Mouse (Mus musculus) heart, adult 2 months (tissue): ENCODE results near the gene Slc24a3. TPM values are rescaled to one million over a fixed set of nuclear protein-coding genes. Genes with fewer than 3 reads are reported as not detected.

Experiments used
- DNase-seq, 2 experiments: peaks; one replicate each; pipeline ENCODE4 v3.0.0; 2021
- H3K27ac ChIP-seq: fragments of 200-600 bp; 2 replicates; pipeline ENCODE4 v1.8.1; 2022
- H3K27me3 ChIP-seq: fragments of 200-500 bp; 2 replicates; pipeline ENCODE4 v1.6.1; 2012; ENCODE audit warnings: mild to moderate bottlenecking, low read length, inconsistent platforms, mixed read lengths; ENCODE audit not compliant: control insufficient read depth, insufficient read depth
- H3K36me3 ChIP-seq: fragments of 200-500 bp; 2 replicates; pipeline ENCODE4 v1.6.1; 2012; ENCODE audit warnings: low read length, inconsistent platforms; ENCODE audit not compliant: control insufficient read depth, insufficient read depth
- H3K4me1 ChIP-seq: fragments of 200-500 bp; 2 replicates; pipeline ENCODE4 v1.6.1; 2011; ENCODE audit warnings: low read length; ENCODE audit not compliant: control insufficient read depth, insufficient read depth
- H3K4me3 ChIP-seq: fragments of 200-600 bp; 2 replicates; pipeline ENCODE4 v1.8.1; 2022
- H3K79me2 ChIP-seq: fragments of 200-500 bp; replicated peaks from 2 replicates; pipeline ENCODE4 v1.6.1; 2012; ENCODE audit warnings: mild to moderate bottlenecking, inconsistent platforms, low read length, moderate library complexity, mixed read lengths; ENCODE audit not compliant: control insufficient read depth, insufficient read depth
- H3K9ac ChIP-seq: fragments of 200-500 bp; 2 replicates; pipeline ENCODE4 v1.6.1; 2012; ENCODE audit warnings: low read depth, mild to moderate bottlenecking, control low read depth, inconsistent platforms, low read length, mixed read lengths
- CTCF ChIP-seq: fragments of 200-600 bp; IDR thresholded peaks from 2 replicates; pipeline ENCODE4 v1.8.1; 2022; ENCODE audit warnings: antibody characterized with exemption, mild to moderate bottlenecking, moderate library complexity
- EP300 ChIP-seq: fragments of 200-500 bp; IDR thresholded peaks from 2 replicates; pipeline ENCODE4 v1.6.1; 2011; ENCODE audit warnings: low read depth, low read length, control low read depth; ENCODE audit not compliant: insufficient read depth
- POLR2A ChIP-seq: fragments of 200-500 bp; IDR thresholded peaks from 2 replicates; pipeline ENCODE4 v1.6.1; 2011; ENCODE audit warnings: mild to moderate bottlenecking, low read depth, low read length, control low read depth; ENCODE audit not compliant: insufficient read depth
- WGBS: fragments of 180-500 bp; shearing (Covaris S2); methylation state at CpG from one replicate; pipeline ENCODE4 v1.1.7; 2018; 5-methylcytosine and 5-hydroxymethylcytosine counted together
- intact Hi-C: fragments of 180-260 bp; cut with DNase I; formaldehyde crosslinking; loops from one replicate; pipeline ENCODE4 v1.15.1; 2025
- polyA plus RNA-seq: library from polyadenylated mRNA; depleted of rRNA; stranded (reverse); fragments of >200 nt; gene quantifications from 2 replicates; pipeline ENCODE4 v1.2.3, GENCODE M21; 2012
- total RNA-seq, 2 experiments: library from RNA; stranded (reverse); gene quantifications; 2 replicates each; pipeline ENCODE4 v1.2.3; 2021

The Slc24a3 gene
- total and polyA plus RNA-seq, 3 experiments, result 2.7 to 3.6 (median 2.8) TPM

GRCm38 (mm10) chr2:145640255-145640984, 472.9 kb downstream of the Slc24a3 start:
- intact Hi-C loops, result no loop called here
- WGBS, result 84% methylated on average over 21 of the region's 21 CpGs
- H3K4me3 ChIP-seq, result no peak overlapping the region
- TF ChIP-seq EP300, result no peak
- no peak for TF ChIP-seq CTCF
- no peak for TF ChIP-seq POLR2A
- H3K9ac ChIP-seq, result no peak overlapping the region
- H3K27ac ChIP-seq, result no peak overlapping the region
- DNase-seq, result no peak
- no peaks in the 10 kb centered on the region for H3K27me3 ChIP-seq
- no peaks in the 10 kb centered on the region for H3K36me3 ChIP-seq
- H3K4me1 ChIP-seq, result no peaks in the 10 kb centered on the region
- H3K79me2 ChIP-seq, result no peaks in the 10 kb centered on the region

GRCm38 (mm10) chr2:145655373-145655960, 487.9 kb downstream of the Slc24a3 start:
- intact Hi-C loops, result no loop called here
- no peak overlapping the region for H3K9ac ChIP-seq
- TF ChIP-seq POLR2A, result no peak
- TF ChIP-seq EP300, result no peak
- TF ChIP-seq CTCF, result no peak

GRCm38 (mm10) chr2:145656121-145656520, 488.6 kb downstream of the Slc24a3 start:
- Histone ChIP-seq H3K79me2 (no peaks in the 10 kb centered on the region), H3K27ac (no peak overlapping the region), H3K27me3 (no peaks in the 10 kb centered on the region), H3K9ac (no peak overlapping the region), H3K4me3 (no peak overlapping the region), H3K36me3 (no peaks in the 10 kb centered on the region), H3K4me1 (no peaks in the 10 kb centered on the region)
- TF ChIP-seq EP300, result no peak
- TF ChIP-seq POLR2A, result no peak
- DNase-seq, result no peak
- intact Hi-C loops, result no loop called here
- 82% methylated on average over 3 of the region's 3 CpGs for WGBS

More at GRCm38 (mm10) chr2:145655373-145655960, 487.9 kb downstream of the Slc24a3 start:
- DNase-seq, result no peak
- Histone ChIP-seq H3K36me3 (no peaks in the 10 kb centered on the region), H3K4me3 (no peak overlapping the region), H3K79me2 (no peaks in the 10 kb centered on the region), H3K27ac (no peak overlapping the region), H3K27me3 (no peaks in the 10 kb centered on the region), H3K4me1 (no peaks in the 10 kb centered on the region)
- WGBS, result 38% methylated on average over 12 of the region's 12 CpGs

GRCm38 (mm10) chr2:145656716-145657115, 489.2 kb downstream of the Slc24a3 start:
- no peak overlapping the region for H3K9ac ChIP-seq
- no peak overlapping the region for H3K27ac ChIP-seq
- H3K79me2 ChIP-seq, result no peaks in the 10 kb centered on the region
- no peak overlapping the region for H3K4me3 ChIP-seq
- DNase-seq, result no peak
- no peaks in the 10 kb centered on the region for H3K36me3 ChIP-seq
- intact Hi-C loops, result no loop called here
- TF ChIP-seq POLR2A, result no peak
- TF ChIP-seq EP300, result no peak
- no peak for TF ChIP-seq CTCF
- no peaks in the 10 kb centered on the region for H3K27me3 ChIP-seq
- 31% methylated on average over 1 of the region's 1 CpGs for WGBS
- H3K4me1 ChIP-seq, result no peaks in the 10 kb centered on the region

GRCm38 (mm10) chr2:145661242-145661641, 493.7 kb downstream of the Slc24a3 start:
- Histone ChIP-seq H3K9ac (no peak overlapping the region), H3K27me3 (no peaks in the 10 kb centered on the region), H3K79me2 (no peaks in the 10 kb centered on the region), H3K4me1 (no peaks in the 10 kb centered on the region), H3K27ac (no peak overlapping the region), H3K4me3 (no peak overlapping the region), H3K36me3 (no peaks in the 10 kb centered on the region)
- DNase-seq, result no peak
- intact Hi-C loops, result no loop called here
- TF ChIP-seq POLR2A, result no peak
- TF ChIP-seq EP300, result no peak
- TF ChIP-seq CTCF, result no peak
- WGBS, result 75% methylated on average over 7 of the region's 7 CpGs

- no peak for DNase-seq
- WGBS, result 94% methylated on average over 7 of the region's 7 CpGs
These were observed 496.3 kb downstream of the Slc24a3 start for GRCm38 (mm10) chr2:145663899-145664298.

More at GRCm38 (mm10) chr2:145663899-145664298, 496.3 kb downstream of the Slc24a3 start:
- H3K79me2 ChIP-seq, result no peaks in the 10 kb centered on the region
- intact Hi-C loops, result no loop called here
- H3K4me1 ChIP-seq, result no peaks in the 10 kb centered on the region
- H3K27ac ChIP-seq, result no peak overlapping the region
- no peaks in the 10 kb centered on the region for H3K36me3 ChIP-seq
- H3K27me3 ChIP-seq, result no peaks in the 10 kb centered on the region
- H3K9ac ChIP-seq, result no peak overlapping the region
- no peak overlapping the region for H3K4me3 ChIP-seq
- no peak for TF ChIP-seq CTCF
- no peak for TF ChIP-seq POLR2A
- no peak for TF ChIP-seq EP300
